Comparison of ENCODE assay signal across 29 mouse cellular contexts in the genomic region with DNA sequence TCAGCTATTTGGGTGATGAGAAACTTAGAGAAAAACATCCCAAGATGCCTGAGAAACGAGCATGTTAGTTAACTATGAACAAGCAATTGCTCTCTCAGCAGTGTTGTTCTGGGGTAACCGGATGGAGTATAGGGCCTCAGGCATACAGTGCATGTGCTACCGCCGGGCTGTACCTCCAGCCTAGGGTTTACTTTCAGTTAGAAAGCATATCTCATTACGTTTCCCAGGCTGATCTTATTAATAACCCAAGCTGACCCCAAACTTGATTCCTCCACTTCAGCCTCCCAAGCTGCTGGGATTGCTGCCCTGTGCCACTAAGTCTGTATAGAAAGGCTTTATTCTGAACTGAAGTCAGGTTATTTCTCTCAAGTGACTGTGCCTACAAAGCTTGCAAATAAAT.
"Had no signal": no experiment of that assay in that cellular context is flagged by ENCODE, and none has a peak within 500 bp of the region (broad histone marks: within the 10 kb centered on the region; RNA-seq: fewer than 3 reads in every experiment).

No protein-coding gene starts in this region.

- DNase-seq: heart, postnatal 10 days; heart, postnatal 14 days; heart, postnatal 36 days; kidney, adult 11 months; kidney, adult 18-20 months; kidney, adult 2 months; kidney, adult 8-10 months; kidney, adult 9 months; kidney, postnatal 10 days; kidney, postnatal 14 days; kidney, postnatal 25 days; kidney, postnatal 36 days; kidney, postnatal 4 days; layer of hippocampus, adult 9-11 months; layer of hippocampus, postnatal 36 days had no signal

- H3K27ac ChIP-seq: heart, embryonic 13.5 days; heart, embryonic 15.5 days; hindbrain, embryonic 10.5 days; hindbrain, embryonic 12.5 days; hindbrain, embryonic 13.5 days; hindbrain, embryonic 14.5 days; hindbrain, embryonic 15.5 days; hindbrain, postnatal 0 days; intestine, embryonic 15.5 days; kidney, embryonic 15.5 days; kidney, postnatal 0 days; layer of hippocampus, adult 2 months; left cerebral cortex, adult 2 months had no signal

- H3K4me3 ChIP-seq: heart, embryonic 12.5 days; heart, embryonic 13.5 days; heart, embryonic 15.5 days; hindbrain, embryonic 10.5 days; hindbrain, embryonic 12.5 days; hindbrain, embryonic 13.5 days; hindbrain, embryonic 15.5 days; intestine, embryonic 15.5 days; kidney, embryonic 15.5 days; layer of hippocampus, adult 2 months; left cerebral cortex, adult 2 months had no signal
